Comparison of ENCODE assay signal across 14 mouse cellular contexts in genomic region chr10:68323167-68323566, GRCm38 (mm10).
"Had no signal": no experiment of that assay in that cellular context is flagged by ENCODE, and none has a peak within 500 bp of the region (broad histone marks: within the 10 kb centered on the region; RNA-seq: fewer than 3 reads in every experiment).

No protein-coding gene starts in this region.

- H3K27me3 ChIP-seq: neural tube, embryonic 15.5 days; stomach, embryonic 15.5 days had no signal

- H3K9me3 ChIP-seq: neural tube, embryonic 15.5 days; stomach, embryonic 15.5 days had no signal

- H3K27ac ChIP-seq: neural tube, embryonic 15.5 days; stomach, embryonic 15.5 days; stomach, postnatal 0 days had no signal

- H3K36me3 ChIP-seq: neural tube, embryonic 15.5 days; stomach, embryonic 15.5 days had no signal

- DNase-seq: right cerebral cortex, adult 18-20 months; right cerebral cortex, postnatal 14 days; right cerebral cortex, postnatal 25 days; right cerebral cortex, postnatal 4 days; spleen, adult 18-20 months; thymus, adult 18-20 months; thymus, adult 2 months; thymus, postnatal 14 days; thymus, postnatal 25 days; thymus, postnatal 36 days; thymus, postnatal 4 days had no signal

- H3K4me2 ChIP-seq: neural tube, embryonic 15.5 days; stomach, embryonic 15.5 days had no signal

- H3K9ac ChIP-seq: neural tube, embryonic 15.5 days; stomach, embryonic 15.5 days had no signal

- H3K4me3 ChIP-seq: neural tube, embryonic 15.5 days; stomach, embryonic 15.5 days had no signal

- H3K4me1 ChIP-seq: neural tube, embryonic 15.5 days had no signal
